Mouse (Mus musculus): Measurements from ENCODE around the gene Smg5. TPM values are rescaled to one million over a fixed set of nuclear protein-coding genes. Genes with fewer than 3 reads are reported as not detected.

Gene Smg5
- polyA plus RNA-seq, 1 experiment from 2014 or later, result 50.1 TPM

GRCm38 (mm10) chr3:88339006-88339405 is 2.9 kb downstream of the Smg5 start:
- H3K9ac ChIP-seq (ENCODE audit: low read length), result peak overlapping the region; percentile 0; the same call in 1 of the 2 replicates
- H3K27ac ChIP-seq (ENCODE audit: low read length), result no peak overlapping the region
- H3K27me3 ChIP-seq (ENCODE audit: control insufficient read depth, insufficient read depth, low read length), result no peaks in the 10 kb centered on the region
- 55% methylated on average over 3 of the region's 3 CpGs for WGBS
- peaks cover 23% of the 10 kb centered on the region for H3K4me1 ChIP-seq (ENCODE audit: control insufficient read depth, insufficient read depth, low read length)
- H3K36me3 ChIP-seq (ENCODE audit: control insufficient read depth, insufficient read depth), result peaks cover 24% of the 10 kb centered on the region
- no peak for ATAC-seq (replicated peaks; ENCODE audit: extremely low read depth, insufficient read depth, low FRiP score)
- H3K4me2 ChIP-seq (ENCODE audit: low read depth, low read length), result no peak overlapping the region
- H3K4me3 ChIP-seq (ENCODE audit: low read length), result no peak overlapping the region
- H3K9me3 ChIP-seq (replicated peaks; ENCODE audit: control insufficient read depth, low read length), result no peaks in the 10 kb centered on the region

GRCm38 (mm10) chr3:88350732-88351131 is 14.7 kb downstream of the Smg5 start:
- 70% methylated on average over 13 of the region's 13 CpGs for WGBS
- no peak for ATAC-seq (replicated peaks; ENCODE audit: extremely low read depth, insufficient read depth, low FRiP score)
- no peak overlapping the region for H3K4me2 ChIP-seq (ENCODE audit: low read depth, low read length)
- no peak overlapping the region for H3K9ac ChIP-seq (ENCODE audit: low read length)
- peaks cover 84% of the 10 kb centered on the region for H3K36me3 ChIP-seq (ENCODE audit: control insufficient read depth, insufficient read depth)
- no peak overlapping the region for H3K27ac ChIP-seq (ENCODE audit: low read length)
- H3K4me3 ChIP-seq (ENCODE audit: low read length), result no peak overlapping the region
- H3K27me3 ChIP-seq (ENCODE audit: control insufficient read depth, insufficient read depth, low read length), result no peaks in the 10 kb centered on the region
- no peaks in the 10 kb centered on the region for H3K9me3 ChIP-seq (replicated peaks; ENCODE audit: control insufficient read depth, low read length)
- no peaks in the 10 kb centered on the region for H3K4me1 ChIP-seq (ENCODE audit: control insufficient read depth, insufficient read depth, low read length)

- no peaks in the 10 kb centered on the region for H3K9me3 ChIP-seq (replicated peaks; ENCODE audit: control insufficient read depth, low read length)
- no peak overlapping the region for H3K4me3 ChIP-seq (ENCODE audit: low read length)
- no peaks in the 10 kb centered on the region for H3K4me1 ChIP-seq (ENCODE audit: control insufficient read depth, insufficient read depth, low read length)
- H3K36me3 ChIP-seq (ENCODE audit: control insufficient read depth, insufficient read depth), result peaks cover 86% of the 10 kb centered on the region
- 85% methylated on average over 9 of the region's 9 CpGs for WGBS
- no peak for ATAC-seq (replicated peaks; ENCODE audit: extremely low read depth, insufficient read depth, low FRiP score)
- no peak overlapping the region for H3K9ac ChIP-seq (ENCODE audit: low read length)
- no peaks in the 10 kb centered on the region for H3K27me3 ChIP-seq (ENCODE audit: control insufficient read depth, insufficient read depth, low read length)
- H3K27ac ChIP-seq (ENCODE audit: low read length), result no peak overlapping the region
- H3K4me2 ChIP-seq (ENCODE audit: low read depth, low read length), result no peak overlapping the region
Measured at GRCm38 (mm10) chr3:88352907-88353306, 16.8 kb downstream of the Smg5 start.

- Histone ChIP-seq H3K36me3 (ENCODE audit: control insufficient read depth, insufficient read depth) (peaks cover 87% of the 10 kb centered on the region), H3K4me1 (ENCODE audit: control insufficient read depth, insufficient read depth, low read length) (peaks cover 3% of the 10 kb centered on the region), H3K27me3 (ENCODE audit: control insufficient read depth, insufficient read depth, low read length) (no peaks in the 10 kb centered on the region), H3K9me3 (replicated peaks; ENCODE audit: control insufficient read depth, low read length) (no peaks in the 10 kb centered on the region), H3K4me3 (ENCODE audit: low read length) (no peak overlapping the region), H3K9ac (ENCODE audit: low read length) (no peak overlapping the region), H3K4me2 (ENCODE audit: low read depth, low read length) (no peak overlapping the region), H3K27ac (ENCODE audit: low read length) (no peak overlapping the region)
- no peak for ATAC-seq (replicated peaks; ENCODE audit: extremely low read depth, insufficient read depth, low FRiP score)
- WGBS, result 91% methylated on average over 8 of the region's 8 CpGs
Measured at GRCm38 (mm10) chr3:88354396-88355165, 18.5 kb downstream of the Smg5 start.

GRCm38 (mm10) chr3:88359584-88359983 is 23.5 kb downstream of the Smg5 start:
- H3K4me2 ChIP-seq (ENCODE audit: low read depth, low read length), result no peak overlapping the region
- H3K36me3 ChIP-seq (ENCODE audit: control insufficient read depth, insufficient read depth), result peaks cover 63% of the 10 kb centered on the region
- H3K27ac ChIP-seq (ENCODE audit: low read length), result peak overlapping the region; percentile 24
- H3K27me3 ChIP-seq (ENCODE audit: control insufficient read depth, insufficient read depth, low read length), result no peaks in the 10 kb centered on the region
- H3K4me1 ChIP-seq (ENCODE audit: control insufficient read depth, insufficient read depth, low read length), result peaks cover 17% of the 10 kb centered on the region
- H3K9ac ChIP-seq (ENCODE audit: low read length), result no peak overlapping the region
- H3K4me3 ChIP-seq (ENCODE audit: low read length), result no peak overlapping the region
- H3K9me3 ChIP-seq (replicated peaks; ENCODE audit: control insufficient read depth, low read length), result no peaks in the 10 kb centered on the region
- no peak for ATAC-seq (replicated peaks; ENCODE audit: extremely low read depth, insufficient read depth, low FRiP score)
- WGBS, result 50% methylated on average over 5 of the region's 5 CpGs

- Histone ChIP-seq H3K27ac (ENCODE audit: low read length) (peak overlapping the region; percentile 24), H3K27me3 (ENCODE audit: control insufficient read depth, insufficient read depth, low read length) (peaks cover 3% of the 10 kb centered on the region; the same call in 1 of the 2 replicates), H3K4me2 (ENCODE audit: low read depth, low read length) (no peak overlapping the region), H3K4me1 (ENCODE audit: control insufficient read depth, insufficient read depth, low read length) (peaks cover 21% of the 10 kb centered on the region), H3K9me3 (replicated peaks; ENCODE audit: control insufficient read depth, low read length) (no peaks in the 10 kb centered on the region), H3K36me3 (ENCODE audit: control insufficient read depth, insufficient read depth) (peaks cover 59% of the 10 kb centered on the region), H3K9ac (ENCODE audit: low read length) (no peak overlapping the region), H3K4me3 (ENCODE audit: low read length) (no peak overlapping the region)
- 59% methylated on average over 3 of the region's 3 CpGs for WGBS
- ATAC-seq (replicated peaks; ENCODE audit: extremely low read depth, insufficient read depth, low FRiP score), result no peak
Measured at GRCm38 (mm10) chr3:88359989-88360388, 23.9 kb downstream of the Smg5 start.

- Histone ChIP-seq H3K9ac (ENCODE audit: low read length) (no peak overlapping the region), H3K4me3 (ENCODE audit: low read length) (no peak overlapping the region), H3K27ac (ENCODE audit: low read length) (no peak overlapping the region), H3K4me1 (ENCODE audit: control insufficient read depth, insufficient read depth, low read length) (peaks cover 21% of the 10 kb centered on the region), H3K4me2 (ENCODE audit: low read depth, low read length) (no peak overlapping the region), H3K36me3 (ENCODE audit: control insufficient read depth, insufficient read depth) (peaks cover 49% of the 10 kb centered on the region), H3K27me3 (ENCODE audit: control insufficient read depth, insufficient read depth, low read length) (peaks cover 11% of the 10 kb centered on the region), H3K9me3 (replicated peaks; ENCODE audit: control insufficient read depth, low read length) (no peaks in the 10 kb centered on the region)
- ATAC-seq (replicated peaks; ENCODE audit: extremely low read depth, insufficient read depth, low FRiP score), result no peak
- 66% methylated on average over 6 of the region's 6 CpGs for WGBS
Measured at GRCm38 (mm10) chr3:88361096-88361495, 25.0 kb downstream of the Smg5 start.

GRCm38 (mm10) chr3:88361612-88362313 is 25.7 kb downstream of the Smg5 start:
- H3K9me3 ChIP-seq (replicated peaks; ENCODE audit: control insufficient read depth, low read length), result no peaks in the 10 kb centered on the region
- H3K4me1 ChIP-seq (ENCODE audit: control insufficient read depth, insufficient read depth, low read length), result peaks cover 21% of the 10 kb centered on the region
- no peak overlapping the region for H3K4me2 ChIP-seq (ENCODE audit: low read depth, low read length)
- H3K4me3 ChIP-seq (ENCODE audit: low read length), result no peak overlapping the region
- no peak overlapping the region for H3K27ac ChIP-seq (ENCODE audit: low read length)
- no peak for ATAC-seq (replicated peaks; ENCODE audit: extremely low read depth, insufficient read depth, low FRiP score)
- peaks cover 13% of the 10 kb centered on the region for H3K27me3 ChIP-seq (ENCODE audit: control insufficient read depth, insufficient read depth, low read length)
- no peak overlapping the region for H3K9ac ChIP-seq (ENCODE audit: low read length)
- H3K36me3 ChIP-seq (ENCODE audit: control insufficient read depth, insufficient read depth), result peaks cover 43% of the 10 kb centered on the region
- WGBS, result 84% methylated on average over 2 of the region's 2 CpGs

GRCm38 (mm10) chr3:88363700-88364099 is 27.6 kb downstream of the Smg5 start:
- WGBS, result 47% methylated on average over 4 of the region's 4 CpGs
- H3K27me3 ChIP-seq (ENCODE audit: control insufficient read depth, insufficient read depth, low read length), result peaks cover 13% of the 10 kb centered on the region
- H3K27ac ChIP-seq (ENCODE audit: low read length), result no peak overlapping the region
- H3K4me3 ChIP-seq (ENCODE audit: low read length), result no peak overlapping the region
- H3K9ac ChIP-seq (ENCODE audit: low read length), result no peak overlapping the region
- peak; percentile 20; the same call in 1 of the 2 replicates for ATAC-seq (replicated peaks; ENCODE audit: extremely low read depth, insufficient read depth, low FRiP score)
- H3K9me3 ChIP-seq (replicated peaks; ENCODE audit: control insufficient read depth, low read length), result no peaks in the 10 kb centered on the region
- peaks cover 28% of the 10 kb centered on the region for H3K36me3 ChIP-seq (ENCODE audit: control insufficient read depth, insufficient read depth)
- H3K4me1 ChIP-seq (ENCODE audit: control insufficient read depth, insufficient read depth, low read length), result peaks cover 21% of the 10 kb centered on the region
- H3K4me2 ChIP-seq (ENCODE audit: low read depth, low read length), result no peak overlapping the region
